Mouse (Mus musculus): Measurements from ENCODE around the gene Fam110a. TPM values are rescaled to one million over a fixed set of nuclear protein-coding genes. Genes with fewer than 3 reads are reported as not detected.

Gene Fam110a
- total and polyA plus RNA-seq, 2 experiments, result 0.83 to 3.3 TPM

GRCm38 (mm10) chr2:151921068-151921467 is 59.0 kb downstream of the Fam110a start:
- Histone ChIP-seq H3K79me2 (ENCODE audit: control insufficient read depth, insufficient read depth, low read length) (no peaks in the 10 kb centered on the region), H3K9ac (ENCODE audit: low read depth, low read length) (no peak overlapping the region), H3K36me3 (ENCODE audit: control insufficient read depth, insufficient read depth, low read length) (no peaks in the 10 kb centered on the region), H3K27me3 (ENCODE audit: control insufficient read depth, insufficient read depth, low read length) (no peaks in the 10 kb centered on the region), H3K4me1 (ENCODE audit: control insufficient read depth, insufficient read depth, low read length) (peaks cover 11% of the 10 kb centered on the region), H3K27ac (replicated peaks; ENCODE audit: insufficient read depth, low read depth, low read length) (no peak overlapping the region), H3K4me3 (ENCODE audit: insufficient read depth, low read depth, low read length) (no peak overlapping the region)
- no peak for DNase-seq (ENCODE audit: extremely low read depth, low read depth, low spot score)
- 83% methylated on average over 8 of the region's 8 CpGs for WGBS
- TF ChIP-seq POLR2A (IDR thresholded peaks at IDR 0.05; ENCODE audit: extremely low read depth, insufficient read depth, low read length) (no peak), CTCF (IDR thresholded peaks at IDR 0.05; ENCODE audit: low read depth, low read length) (no peak)

Other genes with a start within 250 kb of the Fam110a start
- 7.5 and 9.2 TPM in 2 replicates for gene Psmf1, start 236.0 kb downstream of the Fam110a start, total RNA-seq (2014; rRNA removed)
- 39.2 and 46.0 TPM in 2 replicates for gene Psmf1, start 236.0 kb downstream of the Fam110a start, polyA plus RNA-seq (2012; rRNA removed)
- not detected in 2 replicates for gene Rspo4, start 137.3 kb downstream of the Fam110a start, total RNA-seq (2014; rRNA removed)
- gene Rspo4, start 137.3 kb downstream of the Fam110a start, polyA plus RNA-seq (2012; rRNA removed), result not detected in 2 replicates
- under 0.01 and 0.13 TPM in 2 replicates for gene Angpt4, start 69.0 kb downstream of the Fam110a start, total RNA-seq (2014; rRNA removed)
- gene Angpt4, start 69.0 kb downstream of the Fam110a start, polyA plus RNA-seq (2012; rRNA removed), result 0.10 and 0.19 TPM in 2 replicates
- 0.18 and 0.20 TPM in 2 replicates for gene Slc52a3, start 16.3 kb upstream of the Fam110a start, total RNA-seq (2014; rRNA removed)
- 0.48 and 0.62 TPM in 2 replicates for gene Slc52a3, start 16.3 kb upstream of the Fam110a start, polyA plus RNA-seq (2012; rRNA removed)
- gene Scrt2, start 101.3 kb upstream of the Fam110a start, total RNA-seq (2014; rRNA removed), result not detected in 2 replicates
- not detected in 2 replicates for gene Scrt2, start 101.3 kb upstream of the Fam110a start, polyA plus RNA-seq (2012; rRNA removed)
- gene Srxn1, start 125.3 kb upstream of the Fam110a start, total RNA-seq (2014; rRNA removed), result 24.0 and 30.7 TPM in 2 replicates
- gene Srxn1, start 125.3 kb upstream of the Fam110a start, polyA plus RNA-seq (2012; rRNA removed), result 87.2 and 89.1 TPM in 2 replicates
- not detected in 2 replicates for gene Tcf15, start 163.3 kb upstream of the Fam110a start, total RNA-seq (2014; rRNA removed)
- gene Tcf15, start 163.3 kb upstream of the Fam110a start, polyA plus RNA-seq (2012; rRNA removed), result not detected in 2 replicates
- gene Csnk2a1, start 246.6 kb upstream of the Fam110a start, total RNA-seq (2014; rRNA removed), result 82.9 and 99.9 TPM in 2 replicates
- 20.7 and 21.1 TPM in 2 replicates for gene Csnk2a1, start 246.6 kb upstream of the Fam110a start, polyA plus RNA-seq (2012; rRNA removed)

Measured in liver, adult 2 months (tissue).